Mouse (Mus musculus) T-helper 17 cell (primary cell): Measurements from ENCODE around the gene Pcmtd2.
"Not testable (repeated sequence)": the region's sequence is repeated elsewhere in the genome, so short reads cannot be mapped to it uniquely, and the experiment has no call there.

Experiments
- in situ Hi-C, 2 experiments: fragments of 300-600 bp; cut with MboI, MseI; formaldehyde crosslinking; loops; 1 replicate in 1 of 2; 2 replicates in 1 of 2; pipeline ENCODE4 v1.15.1; 2025; ENCODE audit warnings: high pct_unique_total_duplicates in 2 of 2

Pcmtd2 gene

DNA sequence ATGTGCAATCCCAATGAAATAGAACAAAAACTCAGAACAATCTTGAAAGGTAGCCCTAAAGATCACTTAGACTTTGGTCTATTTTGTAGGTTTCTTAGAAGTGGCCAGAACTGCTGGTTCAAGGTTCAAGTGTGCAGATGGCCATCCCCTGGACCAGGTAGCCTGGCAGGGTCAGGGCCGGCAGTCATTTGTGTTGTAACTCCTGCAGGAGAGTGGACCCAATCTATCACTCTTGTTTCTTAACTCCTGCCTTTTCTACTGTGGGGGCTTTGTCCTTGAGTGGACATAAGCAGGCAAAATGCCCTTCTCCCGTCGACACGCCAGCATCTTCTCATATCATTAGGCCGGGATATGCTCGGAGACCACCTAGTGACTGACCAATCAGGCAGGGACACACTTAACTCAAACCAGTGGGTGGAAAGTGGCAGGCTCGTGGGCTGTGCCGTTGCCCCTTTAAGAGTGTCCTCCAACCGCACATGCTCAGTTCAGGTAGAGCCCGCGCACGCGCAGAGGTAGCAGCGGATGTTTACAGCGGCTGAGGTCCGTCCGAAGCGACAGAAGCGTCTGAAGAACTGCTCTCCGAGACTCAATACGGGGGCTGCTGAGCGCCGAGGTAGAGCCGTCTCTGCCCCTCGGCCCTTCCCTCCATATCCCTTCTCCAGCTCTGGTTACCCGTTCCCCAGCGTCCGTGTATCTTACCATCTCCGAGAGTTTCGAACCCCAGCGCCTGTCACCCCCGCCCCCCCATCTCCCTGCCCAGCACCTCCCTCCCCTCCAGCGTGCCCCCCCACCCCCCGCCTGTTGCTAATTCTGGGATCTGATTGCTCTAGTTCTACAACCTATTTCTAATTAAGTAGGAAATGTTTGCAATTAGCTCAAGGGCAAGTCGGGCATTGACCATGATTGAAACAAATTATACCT, at the start of gene Pcmtd2:
TSS of gene Pcmtd2 (plus strand) at position 483 of the 921 bp plus-strand sequence.
- in situ Hi-C loops, result no loop called here

DNA sequence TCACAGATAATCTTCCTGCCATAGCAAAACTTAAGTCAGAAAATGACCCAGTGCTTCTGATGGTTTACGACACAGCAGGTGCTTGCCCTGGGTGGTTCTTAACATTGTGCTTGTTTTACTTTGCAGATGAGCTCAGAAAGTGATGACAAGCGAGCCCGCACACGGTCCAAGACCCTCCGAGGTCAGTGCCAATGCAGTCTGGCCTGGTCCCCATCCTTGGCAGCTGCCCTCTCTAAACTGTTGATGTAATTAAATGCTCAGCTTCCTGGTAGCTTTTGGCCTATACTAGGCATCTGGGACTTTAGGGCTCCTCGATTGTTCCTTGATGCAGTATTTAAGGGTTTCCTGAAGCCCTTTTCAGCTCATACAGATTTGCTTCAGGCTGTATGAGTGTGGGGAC, 48.3 kb upstream of the Pcmtd2 start:
- in situ Hi-C loops, result no loop called here

DNA sequence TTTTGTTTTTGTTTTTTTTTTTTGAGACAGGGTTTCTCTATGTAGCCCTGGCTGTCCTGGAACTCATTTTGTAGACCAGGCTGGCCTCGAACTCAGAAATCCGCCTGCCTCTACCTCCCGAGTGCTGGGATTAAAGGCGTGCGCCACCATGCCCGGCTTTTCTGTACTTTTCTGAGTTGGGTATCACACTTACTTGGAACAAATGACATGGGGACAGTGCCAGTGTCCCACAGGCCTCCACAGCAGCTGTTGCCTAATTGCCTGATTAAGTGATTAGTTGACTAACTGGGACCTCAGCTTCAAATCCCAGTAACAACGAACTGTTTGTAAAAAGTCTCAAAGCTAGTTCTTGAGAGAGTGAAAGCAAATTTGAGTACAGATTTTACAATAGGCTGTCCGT, 44.5 kb upstream of the Pcmtd2 start:
- in situ Hi-C loops, result not testable (repeated sequence)

DNA sequence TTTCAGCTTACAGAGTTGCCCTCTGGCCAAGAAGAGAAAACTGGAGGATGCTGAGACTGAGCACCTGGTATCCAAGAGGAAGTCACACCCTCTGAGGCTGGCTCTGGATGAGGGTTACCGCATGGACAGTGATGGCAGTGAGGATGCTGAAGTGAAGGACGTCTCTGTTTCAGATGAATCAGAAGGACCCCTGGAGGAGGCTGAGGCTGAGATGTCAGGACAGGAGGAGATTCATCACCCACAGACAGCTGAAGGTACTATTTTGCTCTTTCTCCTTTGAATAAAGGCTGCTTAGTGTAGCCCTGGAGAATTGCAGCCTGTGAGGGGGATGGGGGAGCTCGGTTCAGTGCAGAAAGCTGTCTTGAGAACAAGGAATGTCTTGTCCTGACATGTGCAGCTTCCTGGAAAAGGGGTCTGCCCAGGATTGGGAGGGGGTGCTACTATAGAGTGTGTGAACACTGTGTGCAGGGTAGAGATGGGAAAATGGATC, 42.0 kb upstream of the Pcmtd2 start:
- in situ Hi-C loops, result no loop called here

DNA sequence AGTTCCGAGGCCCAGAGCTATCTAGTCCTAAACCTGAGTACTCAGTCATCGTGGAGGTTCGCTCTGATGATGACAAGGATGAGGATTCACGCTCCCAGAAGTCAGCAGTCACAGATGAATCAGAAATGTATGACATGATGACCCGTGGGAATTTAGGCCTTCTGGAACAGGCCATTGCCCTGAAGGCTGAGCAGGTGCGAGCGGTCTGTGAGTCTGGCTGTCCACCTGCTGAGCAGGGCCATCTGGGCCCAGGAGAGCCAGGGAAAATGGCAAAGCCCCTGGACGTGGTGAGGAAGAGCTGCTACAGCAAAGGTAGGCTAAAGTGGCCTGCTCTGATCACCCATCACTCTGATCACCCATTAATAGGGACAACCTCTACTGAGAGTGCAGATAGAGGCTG, 40.0 kb upstream of the Pcmtd2 start:
- in situ Hi-C loops, result no loop called here

DNA sequence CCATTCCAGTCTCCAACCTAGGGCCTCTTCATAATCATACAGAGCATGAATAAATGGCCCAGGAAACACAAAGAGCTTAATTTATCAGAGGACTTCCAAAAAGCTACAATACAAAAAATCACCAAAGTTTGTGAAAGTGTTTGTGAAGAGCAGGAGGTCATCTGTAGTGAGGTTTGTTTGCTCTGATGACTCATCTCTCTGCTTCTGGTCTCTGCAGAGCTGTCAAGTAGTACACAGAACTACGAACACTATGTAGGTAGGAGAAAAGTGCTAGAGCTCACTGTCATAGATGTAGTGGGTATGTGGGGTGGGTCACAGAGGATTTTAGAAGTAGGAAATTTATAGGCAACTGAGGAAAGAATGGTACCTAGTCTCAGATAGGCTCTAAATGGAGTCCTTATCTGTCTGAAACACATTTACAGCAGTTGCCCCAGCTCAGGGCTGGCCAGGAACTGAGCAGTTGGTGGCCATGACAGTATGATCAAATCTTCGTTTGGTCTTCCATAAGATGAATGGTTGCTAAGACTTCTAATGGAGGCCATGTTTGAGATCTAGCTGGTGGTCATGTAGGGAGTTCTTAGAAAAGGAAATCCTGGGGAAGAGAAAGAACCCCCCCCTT, 8.5 kb upstream of the Pcmtd2 start:
- in situ Hi-C loops, result no loop called here

DNA sequence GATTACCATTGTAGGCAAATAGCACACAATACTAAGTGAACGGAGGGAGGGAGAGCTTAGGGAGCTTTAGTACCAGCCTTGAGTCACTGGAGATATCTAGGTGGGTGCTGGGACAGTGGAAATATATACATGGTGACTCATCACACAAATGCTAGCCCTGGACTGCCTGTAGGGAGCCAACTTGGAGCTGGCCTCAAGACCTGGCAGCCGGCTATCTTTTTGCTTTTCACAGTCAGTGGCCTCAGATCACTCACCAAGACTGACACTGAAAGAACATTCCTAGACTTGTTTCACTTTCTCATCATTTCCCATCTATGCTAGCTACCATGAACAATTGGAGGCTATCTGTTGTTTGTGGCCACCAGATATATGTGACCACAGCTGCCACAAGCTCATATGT, 4.9 kb upstream of the Pcmtd2 start:
- in situ Hi-C loops, result no loop called here

DNA sequence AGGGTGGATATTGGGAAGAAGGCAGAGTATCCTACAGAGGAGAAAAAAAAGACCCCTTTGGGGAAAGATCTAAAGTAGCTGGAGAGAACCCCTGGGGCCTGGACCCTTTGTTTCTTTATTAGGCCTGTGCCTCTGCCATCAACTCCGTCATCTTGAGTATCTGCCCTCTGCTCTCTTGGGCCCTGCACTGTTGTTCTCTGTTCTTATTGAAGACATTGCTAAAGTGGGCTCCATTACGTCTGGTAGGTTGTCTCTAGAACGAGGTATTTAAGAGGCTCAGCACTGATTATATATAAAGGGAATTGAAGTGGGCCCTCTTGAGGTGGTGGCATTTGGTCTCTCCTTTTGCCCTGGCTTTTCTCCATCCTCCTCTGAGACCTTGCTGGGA, 633 bp downstream of the Pcmtd2 start:
- in situ Hi-C loops, result no loop called here

DNA sequence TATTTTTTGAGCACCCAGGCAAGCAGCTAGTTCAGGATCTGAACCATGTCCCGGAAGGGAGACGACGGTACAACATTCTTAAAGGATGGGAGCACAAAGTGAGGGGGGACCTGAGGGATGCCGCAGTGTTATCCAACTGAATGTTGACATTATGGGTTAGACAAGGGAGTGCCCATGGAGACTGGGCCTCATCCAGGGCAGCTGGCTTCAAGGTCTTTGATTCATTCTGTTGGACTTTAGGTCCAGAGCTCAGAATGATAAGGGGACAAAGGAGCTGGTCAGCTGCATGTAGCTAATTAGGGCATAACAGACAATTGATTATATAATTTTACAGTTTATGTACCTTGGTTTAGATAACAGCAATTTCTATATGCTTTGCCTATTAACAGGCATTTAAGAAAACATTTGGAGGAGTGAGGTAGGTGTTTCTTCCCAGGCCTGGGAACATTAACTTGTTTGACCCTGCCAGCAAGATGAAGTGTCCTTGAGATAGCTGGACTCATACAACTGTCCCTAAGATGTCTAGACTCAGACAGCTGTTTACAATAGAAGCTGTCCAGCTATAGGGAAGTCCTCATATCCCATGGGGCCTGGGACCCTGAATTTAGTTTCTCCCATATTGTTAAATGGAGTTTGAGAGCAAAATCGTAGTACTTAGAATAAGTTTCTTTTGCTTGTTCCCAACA, 8.2 kb downstream of the Pcmtd2 start:
- in situ Hi-C loops, result no loop called here

DNA sequence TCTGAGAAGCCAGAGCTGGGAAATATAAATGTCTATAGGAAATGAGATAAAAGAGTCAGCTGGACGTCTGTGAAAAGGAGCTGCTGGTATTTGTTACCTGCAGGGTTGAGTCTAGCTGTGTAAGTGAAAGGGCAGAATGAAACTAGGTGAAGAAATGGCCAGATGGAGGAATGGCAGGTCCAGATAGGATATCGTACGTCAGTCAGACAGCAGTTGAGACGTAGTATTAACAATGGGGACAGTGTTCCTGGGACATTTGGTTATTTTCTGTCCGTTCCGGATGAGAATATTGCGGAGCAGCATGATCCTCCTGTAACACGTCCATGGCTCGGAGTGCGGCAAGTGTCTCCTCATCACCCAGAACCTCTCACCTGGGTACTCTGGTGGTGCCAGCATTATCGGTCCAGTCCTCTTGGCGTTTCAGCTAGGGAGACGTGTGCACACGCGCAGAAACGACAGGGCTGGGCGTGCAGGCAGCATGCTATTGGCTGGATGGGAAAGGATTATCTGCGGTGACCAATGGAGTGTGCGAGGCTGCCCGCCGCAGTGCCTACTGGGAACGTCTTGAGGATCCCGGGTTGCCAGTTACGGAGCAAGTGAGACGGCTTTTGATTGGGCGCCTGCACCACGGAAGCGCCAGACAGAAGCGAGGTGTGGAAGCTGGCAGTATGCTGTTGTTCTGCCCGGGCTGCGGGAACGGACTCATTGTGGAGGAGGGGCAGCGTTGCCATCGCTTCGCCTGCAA, 26.3 kb downstream of the Pcmtd2 start, which contains the start of gene Polr3k:
TSS of gene Polr3k (plus strand) at position 547 of the 745 bp plus-strand sequence.
- in situ Hi-C loops, result loop anchor here in 1 of 2 experiments (10.0 kb wide), 1 partner anchor 179 kb away; the partner anchor contains the start of gene Tcea2

DNA sequence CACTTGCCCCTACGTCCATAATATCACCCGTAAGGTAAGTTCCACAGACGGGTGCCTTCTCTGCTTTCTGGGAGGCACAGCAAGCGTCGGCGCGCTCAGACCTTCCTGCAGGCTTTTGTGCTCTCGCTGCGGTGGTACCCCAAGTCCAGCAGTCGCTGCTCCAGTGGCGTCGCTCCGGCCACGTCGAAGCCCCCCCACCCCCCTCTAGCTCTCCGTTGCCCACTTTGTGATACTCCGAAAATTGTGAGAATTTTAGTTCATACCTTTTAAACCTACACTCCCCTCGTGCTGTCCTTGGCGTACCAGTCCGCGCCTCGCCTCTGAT, 26.8 kb downstream of the Pcmtd2 start:
- in situ Hi-C loops, result loop anchor here in 1 of 2 experiments (10.0 kb wide), 1 partner anchor 180 kb away; the partner anchor contains the start of gene Tcea2

DNA sequence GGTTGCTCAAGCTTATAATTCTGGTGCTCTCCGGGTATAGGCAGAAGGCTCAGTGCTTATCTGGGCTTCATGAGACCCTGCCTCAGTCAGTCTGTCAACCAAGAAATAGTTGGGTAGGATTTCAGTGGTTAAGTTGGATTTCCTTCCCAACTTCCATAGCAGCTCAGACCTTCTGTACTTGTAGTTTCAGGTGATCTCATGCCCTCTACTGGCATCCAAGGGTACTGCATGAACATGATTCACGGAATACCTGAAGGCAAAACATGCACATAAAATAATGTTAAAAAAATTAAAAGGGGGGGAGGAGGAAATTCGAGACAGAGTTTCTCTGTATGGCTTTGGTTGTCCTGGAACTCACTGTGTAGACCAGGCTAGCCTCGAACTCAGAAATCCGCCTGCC, 29.3 kb downstream of the Pcmtd2 start:
- in situ Hi-C loops, result loop anchor here in 1 of 2 experiments (10.0 kb wide), 1 partner anchor 182 kb away; the partner anchor contains the start of gene Tcea2

DNA sequence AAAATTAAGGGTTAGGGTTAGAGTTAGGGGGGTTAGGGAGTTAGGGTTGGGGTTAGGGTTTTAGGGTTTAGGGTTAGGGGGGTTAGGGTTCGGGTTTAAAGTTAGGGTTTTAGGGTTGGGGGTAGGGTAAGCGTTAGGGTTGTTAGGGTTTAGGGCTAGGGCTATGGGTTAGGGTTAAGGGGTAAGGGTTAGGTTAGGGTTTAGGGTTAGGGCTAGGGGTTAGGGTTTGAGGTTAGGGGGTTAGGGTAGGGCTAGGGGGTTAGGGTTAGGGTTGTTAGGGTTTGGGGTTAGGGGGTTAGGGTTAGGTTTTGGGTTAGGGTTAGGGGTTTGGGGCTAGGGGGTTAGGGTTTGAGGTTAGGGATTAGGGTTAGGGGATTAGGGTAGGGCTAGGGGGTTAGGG, 33.4 kb downstream of the Pcmtd2 start:
- in situ Hi-C loops, result no loop called here

DNA sequence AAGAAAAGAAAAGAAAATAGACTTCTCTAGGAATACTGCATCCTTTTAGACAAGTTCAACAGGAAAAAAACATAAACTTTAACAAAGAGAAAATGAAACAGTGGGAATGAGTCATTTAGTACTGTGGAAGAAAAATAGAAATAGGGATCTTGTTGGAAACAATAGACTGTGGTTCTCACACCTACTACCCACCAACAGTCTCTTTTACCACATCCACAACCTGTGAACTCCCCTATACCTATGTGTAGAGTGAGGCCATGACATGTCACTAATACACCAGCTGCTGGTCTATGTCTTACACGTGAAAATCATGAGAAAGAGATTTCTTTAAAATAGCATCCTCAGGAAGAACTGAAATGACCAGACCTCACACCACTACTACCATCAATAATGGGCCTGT, 41.2 kb downstream of the Pcmtd2 start:
- in situ Hi-C loops, result no loop called here

DNA sequence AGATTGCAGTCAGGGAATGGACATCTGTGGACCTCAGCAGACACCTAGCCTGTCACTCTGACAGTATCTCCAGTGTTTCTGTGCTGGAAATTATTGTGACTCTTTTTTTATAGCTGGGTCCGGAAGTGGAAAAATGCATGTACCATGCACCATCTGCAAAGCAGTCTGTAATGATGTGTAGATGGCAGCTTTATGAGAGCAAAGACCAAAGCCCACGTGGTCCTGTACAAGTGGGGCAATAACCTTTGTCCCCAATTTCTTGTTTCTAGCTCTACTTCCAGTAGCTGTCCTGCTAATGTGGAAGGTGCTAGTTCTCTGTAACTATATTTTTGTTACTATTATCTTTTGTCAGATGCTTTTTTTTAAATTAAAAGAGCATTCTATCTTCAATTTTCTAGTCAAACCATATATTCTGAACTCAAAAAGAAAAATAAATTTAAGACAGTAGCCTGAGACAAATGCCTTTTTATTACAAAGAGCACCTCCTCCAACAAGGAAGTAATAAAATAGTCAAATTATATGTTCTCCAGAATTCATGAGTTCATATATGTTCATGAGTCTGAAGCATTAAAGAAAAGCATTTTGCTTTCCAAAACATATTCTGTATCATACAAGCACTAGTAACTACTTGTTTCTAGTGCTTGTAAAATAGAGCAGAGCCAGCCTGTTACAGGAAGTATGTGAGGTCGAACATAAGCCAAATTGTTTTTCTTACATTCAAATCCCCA, 45.5 kb downstream of the Pcmtd2 start:
- in situ Hi-C loops, result no loop called here
